Comparison of ENCODE assay signal across 12 mouse cellular contexts in the genomic region with DNA sequence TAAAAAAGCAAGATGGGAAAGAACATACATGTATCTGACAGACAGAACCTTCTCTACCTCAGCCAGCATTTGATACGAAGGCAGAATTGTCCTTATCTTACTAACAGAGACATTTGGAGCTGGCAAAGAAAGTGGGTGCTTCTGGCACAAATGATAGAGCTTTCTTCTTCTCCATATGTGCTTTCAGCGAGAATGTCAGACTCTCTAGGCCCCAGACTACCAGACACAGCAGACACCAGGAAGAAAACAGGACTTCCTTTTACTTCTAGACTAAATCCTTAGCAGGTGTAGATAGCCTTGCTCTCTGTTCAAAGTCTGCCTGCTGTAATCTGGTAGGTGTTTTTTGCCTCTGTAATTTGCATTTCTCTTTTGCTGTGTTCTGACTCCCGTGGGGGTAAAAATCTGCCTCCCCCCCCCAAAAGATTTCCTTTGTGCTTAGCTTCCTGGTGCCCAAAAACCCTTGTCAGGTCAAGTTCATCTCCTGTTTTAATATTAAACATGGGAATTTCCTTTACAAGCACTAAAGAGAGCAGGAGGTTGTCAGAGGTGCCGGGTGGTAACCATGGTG.
DNase-seq lines count a peak whose midpoint lies in the region; ATAC-seq and TF ChIP-seq lines count a peak whose summit lies in the region.
"Had no signal": no experiment of that assay in that cellular context is flagged by ENCODE, and none has a peak within 500 bp of the region (broad histone marks: within the 10 kb centered on the region; RNA-seq: fewer than 3 reads in every experiment).

No protein-coding gene starts in this region.

- H3K36me3 ChIP-seq in intestine, embryonic 16.5 days (ENCODE audit: control insufficient read depth, insufficient read depth, low read length): no peaks in the 10 kb centered on the region
- H3K36me3 ChIP-seq in intestine, embryonic 15.5 days: no peaks in the 10 kb centered on the region
- H3K36me3 ChIP-seq in forebrain, embryonic 15.5 days: no peaks in the 10 kb centered on the region
- no peaks in the 10 kb centered on the region for H3K36me3 ChIP-seq in midbrain, embryonic 13.5 days
- H3K36me3 ChIP-seq: limb, embryonic 12.5 days had no signal

- H3K9ac ChIP-seq in intestine, embryonic 16.5 days (ENCODE audit: low read depth, low read length): no peak overlapping the region
- H3K9ac ChIP-seq in intestine, embryonic 15.5 days: no peak overlapping the region
- H3K9ac ChIP-seq in forebrain, embryonic 15.5 days (replicated peaks): no peak overlapping the region
- H3K9ac ChIP-seq in midbrain, embryonic 13.5 days (replicated peaks): no peak overlapping the region
- H3K9ac ChIP-seq: limb, embryonic 12.5 days; lung, embryonic 14.5 days had no signal

- peak; percentile 11 for DNase-seq in R1 (ENCODE audit: low read depth, low spot score)
- no peak for DNase-seq in cerebellum, adult 2 months
- DNase-seq in kidney, adult 18-20 months: no peak
- DNase-seq in thymus, postnatal 10 days (ENCODE audit: low spot score in 2 of 2): no peak
- DNase-seq: gastrocnemius, postnatal 25 days; lung, embryonic 14.5 days had no signal

- 0 out of 2 replicates have a peak, but pooled peaks have one; percentile 64 for ATAC-seq in intestine, embryonic 16.5 days
- ATAC-seq in intestine, embryonic 15.5 days: no peak
- no peak; the same call in 1 of the 2 replicates for ATAC-seq in forebrain, embryonic 15.5 days (replicated peaks)
- ATAC-seq in midbrain, embryonic 13.5 days: no peak

- H3K9me3 ChIP-seq in intestine, embryonic 16.5 days (ENCODE audit: control insufficient read depth, low read length): no peaks in the 10 kb centered on the region
- H3K9me3 ChIP-seq in intestine, embryonic 15.5 days: no peaks in the 10 kb centered on the region
- no peaks in the 10 kb centered on the region for H3K9me3 ChIP-seq in forebrain, embryonic 15.5 days
- H3K9me3 ChIP-seq in midbrain, embryonic 13.5 days: no peaks in the 10 kb centered on the region

- WGBS in intestine, embryonic 16.5 days: 48% methylated on average over 4 of the region's 4 CpGs
- 58% methylated on average over 4 of the region's 4 CpGs for WGBS in intestine, embryonic 15.5 days
- 22% methylated on average over 4 of the region's 4 CpGs for WGBS in forebrain, embryonic 15.5 days
- 40% methylated on average over 4 of the region's 4 CpGs for WGBS in midbrain, embryonic 13.5 days
- 23% methylated on average over 4 of the region's 4 CpGs for WGBS in cerebellum, adult 2 months

- H3K4me2 ChIP-seq in intestine, embryonic 16.5 days (ENCODE audit: low read depth, low read length): no peak overlapping the region
- no peak overlapping the region for H3K4me2 ChIP-seq in intestine, embryonic 15.5 days (replicated peaks)
- H3K4me2 ChIP-seq in forebrain, embryonic 15.5 days (replicated peaks): 0 out of 2 replicates have a peak overlapping the region, but pooled peaks have one; percentile 10
- H3K4me2 ChIP-seq in midbrain, embryonic 13.5 days (replicated peaks): no peak overlapping the region
- H3K4me2 ChIP-seq: limb, embryonic 12.5 days; lung, embryonic 14.5 days had no signal

- no peaks in the 10 kb centered on the region for H3K27me3 ChIP-seq in intestine, embryonic 16.5 days (replicated peaks; ENCODE audit: control insufficient read depth, insufficient read depth, low read length)
- no peaks in the 10 kb centered on the region for H3K27me3 ChIP-seq in intestine, embryonic 15.5 days (replicated peaks)
- H3K27me3 ChIP-seq in forebrain, embryonic 15.5 days: no peaks in the 10 kb centered on the region
- no peaks in the 10 kb centered on the region for H3K27me3 ChIP-seq in midbrain, embryonic 13.5 days
- no peaks in the 10 kb centered on the region for H3K27me3 ChIP-seq in cerebellum, adult 2 months (ENCODE audit: control insufficient read depth, insufficient read depth, low read length)
- H3K27me3 ChIP-seq: limb, embryonic 12.5 days had no signal

- H3K4me3 ChIP-seq in intestine, embryonic 16.5 days (ENCODE audit: low read length): no peak overlapping the region
- no peak overlapping the region for H3K4me3 ChIP-seq in intestine, embryonic 15.5 days (replicated peaks)
- no peak overlapping the region for H3K4me3 ChIP-seq in forebrain, embryonic 15.5 days
- no peak overlapping the region for H3K4me3 ChIP-seq in midbrain, embryonic 13.5 days (replicated peaks)
- H3K4me3 ChIP-seq in cerebellum, adult 2 months (replicated peaks; ENCODE audit: insufficient read depth, low read depth, low read length): no peak overlapping the region
- H3K4me3 ChIP-seq: limb, embryonic 12.5 days had no signal

- TF ChIP-seq POLR2A in cerebellum, adult 2 months (IDR thresholded peaks at IDR 0.05; ENCODE audit: borderline replicate concordance, insufficient read depth, low read length): no peak

- no peak overlapping the region for H3K27ac ChIP-seq in intestine, embryonic 16.5 days (ENCODE audit: low read length)
- no peak overlapping the region for H3K27ac ChIP-seq in intestine, embryonic 15.5 days
- peak overlapping the region; percentile 94 for H3K27ac ChIP-seq in forebrain, embryonic 15.5 days (replicated peaks)
- peak overlapping the region; percentile 87 for H3K27ac ChIP-seq in midbrain, embryonic 13.5 days
- H3K27ac ChIP-seq in cerebellum, adult 2 months (ENCODE audit: insufficient read depth, low read length): no peak overlapping the region
- H3K27ac ChIP-seq: kidney, postnatal 0 days; limb, embryonic 12.5 days had no signal

- no peaks in the 10 kb centered on the region for H3K4me1 ChIP-seq in intestine, embryonic 16.5 days (ENCODE audit: control insufficient read depth, insufficient read depth, low read length)
- no peaks in the 10 kb centered on the region for H3K4me1 ChIP-seq in intestine, embryonic 15.5 days (replicated peaks)
- peaks cover 47% of the 10 kb centered on the region for H3K4me1 ChIP-seq in forebrain, embryonic 15.5 days
- H3K4me1 ChIP-seq in midbrain, embryonic 13.5 days (replicated peaks): peaks cover 44% of the 10 kb centered on the region
- H3K4me1 ChIP-seq in cerebellum, adult 2 months (ENCODE audit: control insufficient read depth, insufficient read depth, low read length): no peaks in the 10 kb centered on the region; the same call in 1 of the 2 replicates

- no peak for TF ChIP-seq CTCF in cerebellum, adult 2 months (IDR thresholded peaks at IDR 0.05; ENCODE audit: borderline replicate concordance, insufficient read depth, low read depth, low read length)

Comparison
In these comparisons a context has a peak if more than half of its experiments do, and no peak if none do; other contexts are left out.
1. H3K27ac ChIP-seq: peak in forebrain, embryonic 15.5 days (single experiment) and midbrain, embryonic 13.5 days (single experiment); none in intestine, embryonic 16.5 days (single experiment), intestine, embryonic 15.5 days (single experiment) and cerebellum, adult 2 months (single experiment).